Mouse (Mus musculus) bone marrow, adult 2 months (tissue): ENCODE measurements around the gene Art2b.

Source experiments
- CTCF ChIP-seq: fragments of 200-500 bp; IDR thresholded peaks from 2 replicates; pipeline ENCODE4 v1.5.1; 2011; ENCODE audit warnings: low read length, control low read depth; ENCODE audit not compliant: control insufficient read depth, insufficient read depth
- POLR2A ChIP-seq: fragments of 200-500 bp; IDR thresholded peaks from 2 replicates; pipeline ENCODE4 v1.6.1; 2011; ENCODE audit warnings: low read depth, mild to moderate bottlenecking, control low read depth, low read length, borderline replicate concordance; ENCODE audit not compliant: control insufficient read depth

GRCm38 (mm10) chr7:101537541-101537940 lies 47.9 kb downstream of the Art2b start:
- no peak for TF ChIP-seq POLR2A
- no peak for TF ChIP-seq CTCF
